Mouse (Mus musculus): ENCODE measurements around the gene Washc3.

GRCm38 (mm10) chr10:88214800-88215514 lies 14.1 kb downstream of the Washc3 start:
- no peak for TF ChIP-seq CTCF (IDR thresholded peaks at IDR 0.05; ENCODE audit: borderline replicate concordance, insufficient read depth, low read depth, low read length)
- no peak for TF ChIP-seq POLR2A (IDR thresholded peaks at IDR 0.05; ENCODE audit: borderline replicate concordance, insufficient read depth, low read length)

All from cerebellum, adult 2 months (tissue).